Mouse (Mus musculus) gastrocnemius, postnatal 14 days (tissue): ENCODE measurements at regions not wholly inside any gene's neighbourhood (a gene's known extent, or its start where the extent isn't known, plus 50 kb on each side); places are given as distances from the start of the nearest gene placed in this dataset.

Experiments used
- DNase-seq: peaks from one replicate; pipeline ENCODE4 v3.0.0; 2021; ENCODE audit warnings: mixed read lengths
- intact Hi-C: fragments of 180-260 bp; cut with DNase I; formaldehyde crosslinking; loops from one replicate; pipeline ENCODE4 v1.15.1; 2025; ENCODE audit warnings: low total_unique reads

DNA sequence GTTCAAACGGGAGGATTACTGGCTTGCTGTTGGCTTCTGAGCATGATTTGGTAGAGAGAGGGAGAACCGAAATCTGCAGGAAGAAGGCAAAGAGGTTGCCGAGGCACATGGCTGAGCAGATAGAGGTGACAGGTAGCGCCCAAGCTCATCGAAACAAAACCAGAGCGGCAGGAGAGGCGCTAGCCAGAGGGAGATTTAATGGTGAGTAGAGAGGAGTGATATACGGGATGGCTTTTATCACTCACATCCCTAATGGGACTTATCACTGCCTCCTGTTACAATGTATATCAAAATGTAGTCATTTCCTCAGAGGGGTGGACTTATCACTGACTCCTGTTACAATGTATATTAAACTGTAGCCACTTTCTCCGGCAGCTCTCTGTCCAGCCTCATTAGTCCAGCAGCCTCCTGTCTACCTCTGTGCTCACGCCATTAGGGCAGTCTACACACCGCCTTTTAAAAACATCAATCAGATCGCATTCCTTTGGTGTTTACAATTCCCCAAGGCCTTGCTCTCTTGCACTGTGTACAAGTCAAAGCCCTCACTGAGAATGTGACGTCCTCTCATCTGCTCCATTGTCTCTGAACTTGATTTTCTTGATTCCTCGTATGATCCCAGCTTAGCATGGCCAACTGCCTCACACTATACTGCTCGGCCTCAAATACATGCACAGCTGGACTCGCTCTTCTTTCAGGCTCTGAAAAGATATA, 59.0 kb upstream of the Ppm1h start:
- no peak for DNase-seq
- intact Hi-C loops, result no loop called here
